Mouse (Mus musculus): ENCODE measurements around the gene Pitx2. TPM values are rescaled to one million over a fixed set of nuclear protein-coding genes. Genes with fewer than 3 reads are reported as not detected.

Gene Pitx2
- 19.4 and 25.5 TPM in 2 replicates for polyA plus RNA-seq (2014; fragmentation: Nextera tagmentation; extraction: Ambion mirVana)

DNA sequence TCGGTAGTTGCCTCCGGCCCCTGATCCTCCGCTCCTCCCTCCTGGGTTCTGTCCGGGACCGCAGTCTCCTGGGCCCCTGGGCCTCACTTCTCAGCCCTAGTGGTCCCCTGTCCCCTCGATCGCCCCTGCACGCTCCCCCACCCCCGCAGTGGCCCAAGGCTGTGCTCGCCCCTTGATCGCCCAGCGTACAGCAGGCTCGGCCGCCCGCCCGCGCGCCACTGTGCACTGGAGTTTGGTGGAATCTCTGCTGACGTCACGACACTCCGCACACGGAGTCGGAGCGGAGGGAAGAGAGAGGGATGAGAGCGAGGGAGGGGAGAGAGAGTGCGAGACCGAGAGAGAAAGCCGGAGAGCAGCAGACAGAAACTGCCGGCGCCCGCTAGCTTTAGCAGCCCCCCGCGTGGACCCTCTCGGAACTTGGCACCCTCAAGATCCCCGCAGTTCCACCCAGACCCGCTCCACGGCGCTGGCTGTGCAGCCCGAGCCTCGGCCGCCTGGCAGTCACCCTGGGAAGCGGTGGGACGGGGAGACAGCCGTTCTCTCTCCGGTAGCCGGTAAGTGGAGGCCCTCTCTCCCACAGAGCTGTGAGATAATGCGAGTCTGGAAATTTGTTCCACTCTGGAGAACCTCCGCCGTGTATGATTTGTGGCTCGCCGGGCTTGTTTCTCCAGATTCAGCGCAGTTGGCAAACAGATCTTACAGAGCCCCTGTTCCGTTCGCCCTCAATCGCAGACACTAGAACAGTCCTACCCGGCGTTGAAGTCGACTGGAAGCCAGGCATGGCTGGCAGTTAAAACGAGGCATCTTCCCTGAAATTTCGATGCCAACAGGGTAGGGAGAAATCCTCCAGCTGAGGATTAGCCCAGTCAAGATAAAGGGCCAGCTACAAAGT, at the start of gene Pitx2:
TSS of gene Pitx2 (plus strand) at position 270 of the 892 bp plus-strand sequence.
- under 1% methylated on average over 60 of the region's 60 CpGs for WGBS
- Histone ChIP-seq H3K4me1 (ENCODE audit: control insufficient read depth in 2 of 2, insufficient read depth in 2 of 2, low read length in 2 of 2) (peaks cover 8 to 17% of the 10 kb centered on the region in 2 experiments; a peak in 3 of 4 replicates), H3K9me3 (ENCODE audit: control insufficient read depth, low read length) (no peaks in the 10 kb centered on the region), H3K9ac (ENCODE audit: low read length) (peak within 1 kb of the TSS; percentile 25), H3K27me3 (ENCODE audit: control insufficient read depth, insufficient read depth, low read length) (peaks cover 93% of the 10 kb centered on the region), H3K27ac (replicated peaks in 1 of 2; ENCODE audit: control insufficient read depth in 1 of 2, insufficient read depth in 1 of 2, low read depth in 2 of 2, low read length in 2 of 2) (no peak within 1 kb of the TSS), H3K36me3 (ENCODE audit: control insufficient read depth, insufficient read depth, low read length) (no peaks in the 10 kb centered on the region), H3K4me2 (ENCODE audit: low read length) (peak within 1 kb of the TSS; percentile 80), H3K4me3 (ENCODE audit: control insufficient read depth in 1 of 2, insufficient read depth in 1 of 2, low read depth in 1 of 2, low read length in 2 of 2) (peak within 1 kb of the TSS; percentile 34 to 49)
- ATAC-seq (ENCODE audit: insufficient number of reproducible peaks, insufficient read depth, low FRiP score, low read depth) = peak; percentile 31; the same call in 1 of the 2 replicates

DNA sequence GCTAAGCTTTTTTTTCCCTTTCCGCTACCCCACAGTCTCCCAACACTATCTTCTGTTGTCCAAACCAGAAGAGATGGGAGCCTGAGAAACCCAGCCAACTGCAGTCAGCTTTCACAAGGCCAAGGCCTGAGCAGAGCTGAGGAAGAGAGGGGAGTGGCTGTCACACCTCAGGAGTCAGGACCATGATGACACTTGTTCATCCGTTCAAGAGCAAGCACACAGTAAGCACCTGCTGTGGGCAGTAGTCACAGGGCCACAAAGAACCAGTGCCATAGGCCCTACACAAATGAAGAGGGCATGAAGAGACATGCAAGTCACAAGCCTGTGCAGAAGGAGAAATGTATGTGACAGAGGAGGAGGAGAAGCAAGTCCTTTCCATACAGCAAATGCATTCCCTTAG, 49.7 kb upstream of the Pitx2 start:
- H3K36me3 ChIP-seq (ENCODE audit: control insufficient read depth, insufficient read depth, low read length) = no peaks in the 10 kb centered on the region
- H3K4me1 ChIP-seq (ENCODE audit: control insufficient read depth in 2 of 2, insufficient read depth in 2 of 2, low read length in 2 of 2) = peaks cover 5 to 6% of the 10 kb centered on the region in 2 experiments; a peak in 3 of 4 replicates
- no peak overlapping the region for H3K9ac ChIP-seq (ENCODE audit: low read length)
- no peak overlapping the region for H3K27ac ChIP-seq (replicated peaks in 1 of 2; ENCODE audit: control insufficient read depth in 1 of 2, insufficient read depth in 1 of 2, low read depth in 2 of 2, low read length in 2 of 2)
- no peaks in the 10 kb centered on the region for H3K9me3 ChIP-seq (ENCODE audit: control insufficient read depth, low read length)
- ATAC-seq (ENCODE audit: insufficient number of reproducible peaks, insufficient read depth, low FRiP score, low read depth) = no peak
- H3K4me3 ChIP-seq (ENCODE audit: control insufficient read depth in 1 of 2, insufficient read depth in 1 of 2, low read depth in 1 of 2, low read length in 2 of 2) = no peak overlapping the region
- no peak overlapping the region for H3K4me2 ChIP-seq (ENCODE audit: low read length)
- H3K27me3 ChIP-seq (ENCODE audit: control insufficient read depth, insufficient read depth, low read length) = no peaks in the 10 kb centered on the region
- 73% methylated on average over 2 of the region's 2 CpGs for WGBS

DNA sequence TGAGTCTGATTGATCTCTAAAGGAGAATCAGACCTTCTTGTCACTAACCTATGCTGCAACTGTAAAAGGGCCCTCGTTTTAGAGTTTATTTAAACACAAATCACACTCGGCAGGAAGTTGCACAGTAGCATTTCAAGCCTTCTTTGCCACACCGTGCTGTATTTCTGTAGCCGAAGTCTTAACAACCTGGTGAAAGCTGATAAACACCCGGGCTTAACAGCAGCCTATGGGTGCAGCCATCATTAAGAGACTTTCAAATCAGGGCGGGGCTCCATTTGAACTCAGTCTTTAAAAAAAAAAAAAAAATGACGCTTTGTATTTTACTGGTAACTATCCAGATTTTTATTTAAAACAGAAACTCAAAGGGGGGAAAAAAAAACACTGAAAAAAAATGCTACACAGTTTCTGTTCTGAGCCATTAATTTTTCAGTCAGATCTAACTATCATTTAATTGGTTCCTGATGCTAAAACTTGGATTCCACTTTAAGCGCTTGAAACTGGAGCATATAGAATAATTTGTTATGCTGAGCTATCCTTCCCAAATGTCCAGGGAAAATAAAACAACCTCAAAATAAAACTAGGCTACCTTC, 48.5 kb upstream of the Pitx2 start:
- H3K27ac ChIP-seq (replicated peaks in 1 of 2; ENCODE audit: control insufficient read depth in 1 of 2, insufficient read depth in 1 of 2, low read depth in 2 of 2, low read length in 2 of 2) = no peak overlapping the region
- no peak overlapping the region for H3K9ac ChIP-seq (ENCODE audit: low read length)
- peaks cover 5 to 6% of the 10 kb centered on the region in 2 experiments; a peak in 3 of 4 replicates for H3K4me1 ChIP-seq (ENCODE audit: control insufficient read depth in 2 of 2, insufficient read depth in 2 of 2, low read length in 2 of 2)
- no peak overlapping the region for H3K4me3 ChIP-seq (ENCODE audit: control insufficient read depth in 1 of 2, insufficient read depth in 1 of 2, low read depth in 1 of 2, low read length in 2 of 2)
- no peaks in the 10 kb centered on the region for H3K27me3 ChIP-seq (ENCODE audit: control insufficient read depth, insufficient read depth, low read length)
- 26% methylated on average over 8 of the region's 8 CpGs for WGBS
- no peak for ATAC-seq (ENCODE audit: insufficient number of reproducible peaks, insufficient read depth, low FRiP score, low read depth)
- H3K36me3 ChIP-seq (ENCODE audit: control insufficient read depth, insufficient read depth, low read length) = no peaks in the 10 kb centered on the region
- H3K4me2 ChIP-seq (ENCODE audit: low read length) = peak overlapping the region; percentile 24; the same call in 1 of the 2 replicates
- no peaks in the 10 kb centered on the region for H3K9me3 ChIP-seq (ENCODE audit: control insufficient read depth, low read length)

DNA sequence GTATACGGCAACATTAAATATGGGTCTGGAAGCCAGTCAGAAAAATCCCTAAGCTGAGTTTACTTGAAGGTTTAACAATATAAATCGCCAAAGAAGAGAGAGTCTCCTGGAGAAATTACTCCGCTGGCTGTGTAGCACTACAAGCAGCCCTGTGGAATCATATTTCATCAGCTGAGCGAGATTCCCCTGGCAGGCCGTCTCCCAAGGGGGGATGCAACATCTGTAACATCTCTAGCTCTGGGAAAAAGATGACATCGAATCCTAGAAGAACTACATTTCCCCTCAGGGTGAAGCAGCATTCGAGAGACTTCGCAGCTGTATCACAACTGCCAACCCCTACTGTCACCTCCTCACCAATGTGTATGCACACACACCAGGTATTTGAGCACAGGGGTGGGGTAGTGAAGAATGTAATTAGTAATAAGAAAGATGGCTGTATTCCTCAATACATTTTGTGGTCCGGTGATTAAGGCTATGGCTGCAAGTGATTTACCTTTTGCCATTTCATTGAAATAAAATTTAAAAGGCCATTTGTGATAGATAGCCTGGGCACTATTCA, 40.8 kb upstream of the Pitx2 start:
- Histone ChIP-seq H3K9me3 (ENCODE audit: control insufficient read depth, low read length) (no peaks in the 10 kb centered on the region), H3K4me3 (ENCODE audit: control insufficient read depth in 1 of 2, insufficient read depth in 1 of 2, low read depth in 1 of 2, low read length in 2 of 2) (no peak overlapping the region), H3K36me3 (ENCODE audit: control insufficient read depth, insufficient read depth, low read length) (no peaks in the 10 kb centered on the region), H3K4me2 (ENCODE audit: low read length) (no peak overlapping the region), H3K9ac (ENCODE audit: low read length) (no peak overlapping the region), H3K27me3 (ENCODE audit: control insufficient read depth, insufficient read depth, low read length) (no peaks in the 10 kb centered on the region), H3K27ac (replicated peaks in 1 of 2; ENCODE audit: control insufficient read depth in 1 of 2, insufficient read depth in 1 of 2, low read depth in 2 of 2, low read length in 2 of 2) (no peak overlapping the region), H3K4me1 (ENCODE audit: control insufficient read depth in 2 of 2, insufficient read depth in 2 of 2, low read length in 2 of 2) (no peaks in the 10 kb centered on the region; a peak in 1 of 4 replicates)
- WGBS = 52% methylated on average over 9 of the region's 9 CpGs
- ATAC-seq (ENCODE audit: insufficient number of reproducible peaks, insufficient read depth, low FRiP score, low read depth) = no peak

DNA sequence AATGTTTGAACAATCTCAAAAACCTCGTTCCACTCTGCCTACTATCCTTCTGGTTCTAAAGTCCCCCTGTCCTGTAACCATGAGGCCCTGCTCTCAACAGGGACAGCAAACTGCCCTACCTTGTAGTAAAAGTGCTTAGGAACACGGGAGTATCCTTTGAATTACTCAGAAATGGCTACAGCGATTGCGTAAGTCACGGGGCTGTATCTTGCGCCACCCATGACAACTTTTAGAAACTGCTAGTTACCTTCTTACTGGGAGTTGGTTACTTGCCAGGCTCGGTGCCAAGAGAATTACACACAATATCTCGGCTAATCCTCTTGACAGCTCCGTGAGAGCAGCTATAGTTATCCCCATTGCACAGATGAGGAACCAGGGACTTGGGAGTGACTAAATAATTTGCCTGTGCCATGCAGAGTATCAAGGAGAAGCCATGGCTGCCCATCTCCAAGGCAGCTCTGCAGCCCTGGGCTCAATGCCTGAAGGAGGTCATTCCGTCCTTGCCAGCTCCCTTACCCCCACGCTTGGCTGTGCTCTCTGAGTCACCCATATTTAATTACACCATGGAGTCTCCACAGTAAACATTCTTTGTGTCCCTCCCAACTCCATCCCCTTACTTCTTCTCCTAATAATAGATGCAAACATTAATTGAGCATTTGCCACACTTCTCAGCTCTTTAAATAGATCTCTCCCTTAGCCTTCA, 38.2 kb upstream of the Pitx2 start:
- Histone ChIP-seq H3K27me3 (ENCODE audit: control insufficient read depth, insufficient read depth, low read length) (no peaks in the 10 kb centered on the region; the same call in 1 of the 2 replicates), H3K4me1 (ENCODE audit: control insufficient read depth in 2 of 2, insufficient read depth in 2 of 2, low read length in 2 of 2) (no peaks in the 10 kb centered on the region; a peak in 1 of 4 replicates), H3K36me3 (ENCODE audit: control insufficient read depth, insufficient read depth, low read length) (no peaks in the 10 kb centered on the region), H3K27ac (replicated peaks in 1 of 2; ENCODE audit: control insufficient read depth in 1 of 2, insufficient read depth in 1 of 2, low read depth in 2 of 2, low read length in 2 of 2) (no peak overlapping the region), H3K4me2 (ENCODE audit: low read length) (no peak overlapping the region), H3K9ac (ENCODE audit: low read length) (no peak overlapping the region), H3K9me3 (ENCODE audit: control insufficient read depth, low read length) (no peaks in the 10 kb centered on the region), H3K4me3 (ENCODE audit: control insufficient read depth in 1 of 2, insufficient read depth in 1 of 2, low read depth in 1 of 2, low read length in 2 of 2) (no peak overlapping the region)
- no peak for ATAC-seq (ENCODE audit: insufficient number of reproducible peaks, insufficient read depth, low FRiP score, low read depth)
- WGBS = 78% methylated on average over 11 of the region's 11 CpGs

DNA sequence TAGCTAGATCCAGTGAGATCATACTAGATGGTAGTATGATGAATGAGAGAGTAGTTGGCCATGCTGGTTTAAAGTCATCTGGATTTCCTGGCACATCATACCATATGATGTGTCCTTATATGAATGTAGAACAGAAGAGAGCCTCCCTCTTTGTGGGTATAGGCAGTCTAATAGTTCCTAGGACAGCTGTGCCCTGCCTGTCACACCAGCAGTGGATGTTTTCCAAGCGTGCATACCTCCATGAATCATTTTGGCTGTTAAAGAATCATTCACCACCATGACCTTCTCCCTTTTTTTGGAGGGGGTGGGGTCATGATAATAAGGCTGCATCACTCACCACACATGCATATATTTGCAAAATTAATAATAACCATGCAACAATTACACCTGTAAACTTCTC, 35.4 kb upstream of the Pitx2 start:
- no peak overlapping the region for H3K27ac ChIP-seq (replicated peaks in 1 of 2; ENCODE audit: control insufficient read depth in 1 of 2, insufficient read depth in 1 of 2, low read depth in 2 of 2, low read length in 2 of 2)
- no peak overlapping the region for H3K4me2 ChIP-seq (ENCODE audit: low read length)
- no peak overlapping the region for H3K9ac ChIP-seq (ENCODE audit: low read length)
- ATAC-seq (ENCODE audit: insufficient number of reproducible peaks, insufficient read depth, low FRiP score, low read depth) = no peak
- 68% methylated on average over 1 of the region's 1 CpGs for WGBS
- no peaks in the 10 kb centered on the region; the same call in 1 of the 2 replicates for H3K27me3 ChIP-seq (ENCODE audit: control insufficient read depth, insufficient read depth, low read length)
- no peaks in the 10 kb centered on the region; a peak in 1 of 4 replicates for H3K4me1 ChIP-seq (ENCODE audit: control insufficient read depth in 2 of 2, insufficient read depth in 2 of 2, low read length in 2 of 2)
- H3K4me3 ChIP-seq (ENCODE audit: control insufficient read depth in 1 of 2, insufficient read depth in 1 of 2, low read depth in 1 of 2, low read length in 2 of 2) = no peak overlapping the region
- no peaks in the 10 kb centered on the region for H3K9me3 ChIP-seq (ENCODE audit: control insufficient read depth, low read length)
- H3K36me3 ChIP-seq (ENCODE audit: control insufficient read depth, insufficient read depth, low read length) = no peaks in the 10 kb centered on the region

DNA sequence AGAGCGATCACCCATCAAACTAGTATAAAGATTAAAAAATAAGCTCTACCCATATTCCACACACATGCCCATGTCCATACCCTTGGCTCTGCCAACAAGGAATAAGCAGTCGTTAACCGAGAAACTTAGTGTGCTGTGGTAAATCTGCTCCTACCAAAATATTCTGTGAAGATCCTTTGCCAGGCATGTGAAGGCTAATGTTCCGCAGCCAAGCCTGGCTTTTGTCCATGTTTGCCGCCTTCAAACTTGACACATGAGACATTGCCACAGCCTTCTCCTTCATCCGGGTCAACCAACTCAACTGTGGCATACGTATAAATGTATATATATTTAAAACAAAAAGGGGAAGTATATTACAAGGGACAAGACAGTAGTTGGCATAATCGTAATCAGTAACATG, 34.0 kb upstream of the Pitx2 start:
- Histone ChIP-seq H3K27ac (replicated peaks in 1 of 2; ENCODE audit: control insufficient read depth in 1 of 2, insufficient read depth in 1 of 2, low read depth in 2 of 2, low read length in 2 of 2) (no peak overlapping the region), H3K4me3 (ENCODE audit: control insufficient read depth in 1 of 2, insufficient read depth in 1 of 2, low read depth in 1 of 2, low read length in 2 of 2) (no peak overlapping the region), H3K27me3 (ENCODE audit: control insufficient read depth, insufficient read depth, low read length) (no peaks in the 10 kb centered on the region; the same call in 1 of the 2 replicates), H3K4me1 (ENCODE audit: control insufficient read depth in 2 of 2, insufficient read depth in 2 of 2, low read length in 2 of 2) (no peaks in the 10 kb centered on the region; a peak in 1 of 4 replicates), H3K4me2 (ENCODE audit: low read length) (no peak overlapping the region), H3K36me3 (ENCODE audit: control insufficient read depth, insufficient read depth, low read length) (no peaks in the 10 kb centered on the region), H3K9me3 (ENCODE audit: control insufficient read depth, low read length) (no peaks in the 10 kb centered on the region), H3K9ac (ENCODE audit: low read length) (no peak overlapping the region)
- 80% methylated on average over 8 of the region's 8 CpGs for WGBS
- no peak for ATAC-seq (ENCODE audit: insufficient number of reproducible peaks, insufficient read depth, low FRiP score, low read depth)
